Mouse (Mus musculus) midbrain, embryonic 14.5 days (tissue): ENCODE measurements around the gene 1700021F05Rik. TPM values are rescaled to one million over a fixed set of nuclear protein-coding genes. Genes with fewer than 3 reads are reported as not detected.

Source experiments
- ATAC-seq: fragments of 200-750 bp; cut with Nextera tagmentation; 2 replicates; pipeline ENCODE4 v1.8.0; 2017; ENCODE audit warnings: moderate number of reproducible peaks, moderate library complexity; ENCODE audit not compliant: low FRiP score, low TSS enrichment
- DNase-seq: peaks from one replicate; pipeline ENCODE4 v3.0.0-alpha.2; 2015
- H3K27ac ChIP-seq: fragments of 300-500 bp; sonication (generic); replicated peaks from 2 replicates; pipeline ENCODE4 v1.5.1; 2014; ENCODE audit warnings: mild to moderate bottlenecking, low read depth, low read length, moderate library complexity
- H3K27me3 ChIP-seq: fragments of 300-500 bp; sonication (generic); 2 replicates; pipeline ENCODE4 v1.6.1; 2014; ENCODE audit warnings: low read length, control low read depth, mixed read lengths; ENCODE audit not compliant: control insufficient read depth, insufficient read depth
- H3K36me3 ChIP-seq: fragments of 300-500 bp; sonication (generic); 2 replicates; pipeline ENCODE4 v1.6.1; 2014; ENCODE audit warnings: low read length, control low read depth; ENCODE audit not compliant: control insufficient read depth, insufficient read depth
- H3K4me1 ChIP-seq: fragments of 300-500 bp; sonication (generic); 2 replicates; pipeline ENCODE4 v1.6.1; 2014; ENCODE audit warnings: mild to moderate bottlenecking, antibody characterized with exemption, low read length, control low read depth; ENCODE audit not compliant: control insufficient read depth, insufficient read depth
- H3K4me2 ChIP-seq: fragments of 300-500 bp; sonication (generic); 2 replicates; pipeline ENCODE4 v1.6.1; 2014; ENCODE audit warnings: mild to moderate bottlenecking, low read length, moderate library complexity
- H3K4me3 ChIP-seq: fragments of 300-500 bp; sonication (generic); replicated peaks from 2 replicates; pipeline ENCODE4 v1.5.1; 2014; ENCODE audit warnings: low read depth, low read length
- H3K9ac ChIP-seq: fragments of 300-500 bp; sonication (generic); replicated peaks from 2 replicates; pipeline ENCODE4 v1.6.1; 2014; ENCODE audit warnings: mild to moderate bottlenecking, low read length, moderate library complexity
- H3K9me3 ChIP-seq: fragments of 300-500 bp; sonication (generic); 2 replicates; pipeline ENCODE4 v1.6.1; 2016; ENCODE audit warnings: low read length, control low read depth, mixed read lengths; ENCODE audit not compliant: control insufficient read depth
- WGBS: fragments of 180-500 bp; shearing (Covaris S2); extraction: QIAGEN DNeasy Blood & Tissue Kit; methylation state at CpG from one replicate; pipeline ENCODE4 v1.1.7; 2014; 5-methylcytosine and 5-hydroxymethylcytosine counted together
- polyA plus RNA-seq: library from polyadenylated mRNA; unstranded; fragments of >200 nt; fragmentation: Nextera tagmentation; extraction: Ambion mirVana; gene quantifications from 2 replicates; pipeline ENCODE4 v1.2.1, GENCODE M21; 2014

Gene 1700021F05Rik
- polyA plus RNA-seq, 1 experiment from 2014 or later: 67.8 TPM

GRCm38 (mm10) chr10:43551388-43551787 lies 10.6 kb upstream of the 1700021F05Rik start:
- WGBS: 35% methylated on average over 3 of the region's 3 CpGs
- no peaks in the 10 kb centered on the region for H3K4me1 ChIP-seq
- no peaks in the 10 kb centered on the region for H3K9me3 ChIP-seq
- H3K4me2 ChIP-seq: no peak overlapping the region
- H3K27me3 ChIP-seq: no peaks in the 10 kb centered on the region
- no peak overlapping the region for H3K9ac ChIP-seq
- ATAC-seq: no peak
- no peak overlapping the region for H3K4me3 ChIP-seq
- no peaks in the 10 kb centered on the region for H3K36me3 ChIP-seq
- peak; percentile 32 for DNase-seq
- H3K27ac ChIP-seq: no peak overlapping the region; the same call in 1 of the 2 replicates

GRCm38 (mm10) chr10:43550923-43551322 lies 10.1 kb upstream of the 1700021F05Rik start:
- no peaks in the 10 kb centered on the region for H3K4me1 ChIP-seq
- no peaks in the 10 kb centered on the region for H3K36me3 ChIP-seq
- H3K9ac ChIP-seq: no peak overlapping the region
- H3K27ac ChIP-seq: no peak overlapping the region; the same call in none of the 2 replicates
- DNase-seq: no peak
- no peaks in the 10 kb centered on the region for H3K27me3 ChIP-seq
- no peaks in the 10 kb centered on the region for H3K9me3 ChIP-seq
- H3K4me3 ChIP-seq: no peak overlapping the region
- no peak for ATAC-seq
- WGBS: 39% methylated on average over 3 of the region's 3 CpGs
- H3K4me2 ChIP-seq: no peak overlapping the region

GRCm38 (mm10) chr10:43549411-43549810 lies 8.6 kb upstream of the 1700021F05Rik start:
- WGBS: 64% methylated on average over 5 of the region's 5 CpGs
- DNase-seq (peak; percentile 7), ATAC-seq (no peak)

GRCm38 (mm10) chr10:43541153-43541544 lies 355 bp upstream of the 1700021F05Rik start:
- Histone ChIP-seq H3K27me3 (no peaks in the 10 kb centered on the region), H3K9me3 (no peaks in the 10 kb centered on the region), H3K36me3 (0 out of 2 replicates have a peak, but pooled peaks cover 1% of the 10 kb centered on the region), H3K27ac (no peak overlapping the region), H3K4me1 (peaks cover 8% of the 10 kb centered on the region), H3K4me2 (peak overlapping the region; percentile 58), H3K4me3 (peak overlapping the region; percentile 64), H3K9ac (no peak overlapping the region)
- ATAC-seq (no peak), DNase-seq (no peak)
- 45% methylated on average over 8 of the region's 8 CpGs for WGBS

More at GRCm38 (mm10) chr10:43549411-43549810, 8.6 kb upstream of the 1700021F05Rik start:
- H3K27ac ChIP-seq: no peak overlapping the region
- H3K9me3 ChIP-seq: no peaks in the 10 kb centered on the region
- no peaks in the 10 kb centered on the region for H3K27me3 ChIP-seq
- no peaks in the 10 kb centered on the region for H3K4me1 ChIP-seq
- H3K9ac ChIP-seq: no peak overlapping the region
- no peak overlapping the region for H3K4me3 ChIP-seq
- no peak overlapping the region for H3K4me2 ChIP-seq
- H3K36me3 ChIP-seq: no peaks in the 10 kb centered on the region

GRCm38 (mm10) chr10:43539746-43540310 lies 966 bp downstream of the 1700021F05Rik start:
- Histone ChIP-seq H3K9ac (peak overlapping the region; percentile 84), H3K4me2 (peak overlapping the region; percentile 58), H3K27ac (peak overlapping the region; percentile 46; the same call in 1 of the 2 replicates), H3K4me3 (peak overlapping the region; percentile 64), H3K4me1 (peaks cover 8% of the 10 kb centered on the region), H3K27me3 (no peaks in the 10 kb centered on the region), H3K9me3 (no peaks in the 10 kb centered on the region), H3K36me3 (0 out of 2 replicates have a peak, but pooled peaks cover 11% of the 10 kb centered on the region)
- no peak for DNase-seq
- no peak for ATAC-seq
- WGBS: 25% methylated on average over 12 of the region's 12 CpGs

GRCm38 (mm10) chr10:43538831-43539230 lies 2.0 kb downstream of the 1700021F05Rik start:
- ATAC-seq: no peak
- 0 out of 2 replicates have a peak, but pooled peaks cover 11% of the 10 kb centered on the region for H3K36me3 ChIP-seq
- H3K27me3 ChIP-seq: no peaks in the 10 kb centered on the region
- no peak overlapping the region for H3K4me2 ChIP-seq
- no peak overlapping the region for H3K4me3 ChIP-seq
- no peaks in the 10 kb centered on the region for H3K9me3 ChIP-seq
- no peak overlapping the region for H3K9ac ChIP-seq
- WGBS: 90% methylated on average over 5 of the region's 5 CpGs
- DNase-seq: no peak
- H3K4me1 ChIP-seq: peaks cover 8% of the 10 kb centered on the region
- no peak overlapping the region for H3K27ac ChIP-seq

GRCm38 (mm10) chr10:43537652-43538051 lies 3.1 kb downstream of the 1700021F05Rik start:
- H3K9ac ChIP-seq: no peak overlapping the region
- peaks cover 16% of the 10 kb centered on the region; the same call in 1 of the 2 replicates for H3K36me3 ChIP-seq
- H3K9me3 ChIP-seq: no peaks in the 10 kb centered on the region
- ATAC-seq: no peak
- no peaks in the 10 kb centered on the region for H3K27me3 ChIP-seq
- no peak overlapping the region for H3K4me2 ChIP-seq
- no peak overlapping the region for H3K27ac ChIP-seq
- DNase-seq: no peak
- peaks cover 8% of the 10 kb centered on the region for H3K4me1 ChIP-seq
- 97% methylated on average over 7 of the region's 7 CpGs for WGBS
- H3K4me3 ChIP-seq: no peak overlapping the region

GRCm38 (mm10) chr10:43534382-43534781 lies 6.4 kb downstream of the 1700021F05Rik start:
- no peak overlapping the region for H3K4me2 ChIP-seq
- H3K9me3 ChIP-seq: no peaks in the 10 kb centered on the region
- WGBS: 76% methylated on average over 1 of the region's 1 CpGs
- peaks cover under 1% of the 10 kb centered on the region for H3K4me1 ChIP-seq
- H3K36me3 ChIP-seq: peaks cover 47% of the 10 kb centered on the region
- H3K27me3 ChIP-seq: no peaks in the 10 kb centered on the region
- DNase-seq (no peak), ATAC-seq (no peak)
- H3K9ac ChIP-seq: no peak overlapping the region
- H3K4me3 ChIP-seq: no peak overlapping the region
- H3K27ac ChIP-seq: no peak overlapping the region
